Comparison of ENCODE assay signal across 17 mouse cellular contexts in genomic region chr1:170409091-170409490, GRCm38 (mm10).
DNase-seq lines count a peak whose midpoint lies in the region; ATAC-seq and TF ChIP-seq lines count a peak whose summit lies in the region.
"Had no signal": no experiment of that assay in that cellular context is flagged by ENCODE, and none has a peak within 500 bp of the region (broad histone marks: within the 10 kb centered on the region; RNA-seq: fewer than 3 reads in every experiment).

No protein-coding gene starts in this region.

- H3K4me1 ChIP-seq in neural tube, embryonic 13.5 days (replicated peaks): peaks cover 15% of the 10 kb centered on the region

- peak overlapping the region; percentile 75 for H3K27ac ChIP-seq in left cerebral cortex, adult 2 months
- peak overlapping the region; percentile 30; the same call in 1 of the 2 replicates for H3K27ac ChIP-seq in neural tube, embryonic 13.5 days (replicated peaks)
- H3K27ac ChIP-seq: gastrocnemius, adult 2 months had no signal

- WGBS in neural tube, embryonic 13.5 days: 18% methylated on average over 4 of the region's 4 CpGs

- peak; percentile 70 for ATAC-seq in frontal cortex, adult (ENCODE audit: low TSS enrichment)
- 0 out of 2 replicates have a peak, but pooled peaks have one; percentile 51 for ATAC-seq in neural tube, embryonic 13.5 days (ENCODE audit: low read depth)
- ATAC-seq: midbrain, embryonic 16.5 days had no signal

- no peak overlapping the region for H3K9ac ChIP-seq in neural tube, embryonic 13.5 days

- H3K27me3 ChIP-seq in neural tube, embryonic 13.5 days: no peaks in the 10 kb centered on the region

- intact Hi-C loops in left cerebral cortex, adult 2 months (cut with DNase I): loop anchor here (5.0 kb wide), 2 partner anchors 98 to 178 kb away; partner anchors contain the start of gene Nos1ap
- intact Hi-C loops in left cerebral cortex, postnatal 10 days (cut with DNase I): no loop called here
- intact Hi-C loops in gastrocnemius, postnatal 14 days (cut with DNase I; ENCODE audit: low total_unique reads): no loop called here

- no peaks in the 10 kb centered on the region for H3K9me3 ChIP-seq in neural tube, embryonic 13.5 days

- no peaks in the 10 kb centered on the region for H3K36me3 ChIP-seq in neural tube, embryonic 13.5 days

- H3K4me2 ChIP-seq in neural tube, embryonic 13.5 days: no peak overlapping the region
- H3K4me2 ChIP-seq: heart, embryonic 11.5 days had no signal

- no peak for DNase-seq in frontal cortex, postnatal 14 days (ENCODE audit: low spot score in 2 of 2)
- DNase-seq in left cerebral cortex, adult 2 months (ENCODE audit: extremely low spot score in 1 of 2, low spot score in 2 of 2): no peak
- DNase-seq in left cerebral cortex, postnatal 10 days (ENCODE audit: extremely low spot score in 1 of 2, low spot score in 2 of 2): no peak
- no peak for DNase-seq in neural tube, embryonic 10.5 days (ENCODE audit: extremely low spot score, low spot score)
- DNase-seq in gastrocnemius, postnatal 14 days: no peak
- DNase-seq: adrenal gland, adult 8-10 months; cerebellum, adult 9-11 months; gastrocnemius, adult 2 months; kidney, adult 11 months; layer of hippocampus, adult 9-11 months; right cerebral cortex, postnatal 14 days; spleen, adult 18-20 months had no signal

- no peak overlapping the region for H3K4me3 ChIP-seq in left cerebral cortex, adult 2 months
- H3K4me3 ChIP-seq in neural tube, embryonic 13.5 days: no peak overlapping the region
- H3K4me3 ChIP-seq: gastrocnemius, adult 2 months; myocyte had no signal

- no peak for TF ChIP-seq CTCF in left cerebral cortex, adult 2 months (IDR thresholded peaks at IDR 0.05)
